ENCODE assay signal across 9 mouse cellular contexts in genomic region chr6:87982506-87982905, GRCm38 (mm10). TPM values are rescaled to one million over a fixed set of nuclear protein-coding genes. Genes with fewer than 3 reads are reported as not detected.
DNase-seq lines count a peak whose midpoint lies in the region; ATAC-seq lines count a peak whose summit lies in the region.
"Had no signal": no experiment of that assay in that cellular context is flagged by ENCODE, and none has a peak within 500 bp of the region (broad histone marks: within the 10 kb centered on the region; RNA-seq: fewer than 3 reads in every experiment).

No protein-coding gene starts in this region.

- 0 out of 2 replicates have a peak, but pooled peaks cover 4% of the 10 kb centered on the region for H3K4me1 ChIP-seq in liver, embryonic 12.5 days
- H3K4me1 ChIP-seq in intestine, embryonic 14.5 days (replicated peaks; ENCODE audit: control insufficient read depth, insufficient read depth, low read length): peaks cover 9% of the 10 kb centered on the region
- H3K4me1 ChIP-seq in neural tube, embryonic 14.5 days (ENCODE audit: control insufficient read depth, insufficient read depth, low read length): peaks cover 18% of the 10 kb centered on the region

- H3K4me2 ChIP-seq in liver, embryonic 12.5 days: peak overlapping the region; percentile 61
- H3K4me2 ChIP-seq in intestine, embryonic 14.5 days (ENCODE audit: low read length): peak overlapping the region; percentile 72
- H3K4me2 ChIP-seq in neural tube, embryonic 14.5 days (ENCODE audit: low read depth, low read length): peak overlapping the region; percentile 83

- 0 out of 2 replicates have a peak overlapping the region, but pooled peaks have one; percentile 57 for H3K4me3 ChIP-seq in liver, embryonic 12.5 days
- 0 out of 2 replicates have a peak overlapping the region, but pooled peaks have one; percentile 95 for H3K4me3 ChIP-seq in intestine, embryonic 14.5 days (ENCODE audit: low read depth, low read length)
- peak overlapping the region; percentile 69 for H3K4me3 ChIP-seq in neural tube, embryonic 14.5 days (ENCODE audit: low read depth, low read length)

- no peaks in the 10 kb centered on the region for H3K9me3 ChIP-seq in liver, embryonic 12.5 days (replicated peaks)
- no peaks in the 10 kb centered on the region for H3K9me3 ChIP-seq in intestine, embryonic 14.5 days (ENCODE audit: control insufficient read depth, low read length)
- no peaks in the 10 kb centered on the region for H3K9me3 ChIP-seq in neural tube, embryonic 14.5 days (ENCODE audit: control insufficient read depth, low read length)

- no peak overlapping the region for H3K9ac ChIP-seq in liver, embryonic 12.5 days
- peak overlapping the region; percentile 78; the same call in 1 of the 2 replicates for H3K9ac ChIP-seq in intestine, embryonic 14.5 days (ENCODE audit: low read length)
- H3K9ac ChIP-seq in neural tube, embryonic 14.5 days (replicated peaks; ENCODE audit: low read depth, low read length): peak overlapping the region; percentile 85; the same call in 1 of the 2 replicates

- no peak for ATAC-seq in liver, embryonic 12.5 days
- 0 out of 2 replicates have a peak, but pooled peaks have one; percentile 23 for ATAC-seq in erythroid progenitor cell, adult 5-6 weeks (replicated peaks; ENCODE audit: low FRiP score, poor library complexity, severe bottlenecking)
- no peak for ATAC-seq in intestine, embryonic 14.5 days (replicated peaks; ENCODE audit: low FRiP score, low TSS enrichment, low read depth)
- ATAC-seq in neural tube, embryonic 14.5 days (ENCODE audit: low read depth): no peak
- ATAC-seq in monocyte, adult 5-6 weeks (replicated peaks; ENCODE audit: insufficient number of reproducible peaks, low FRiP score, low TSS enrichment, poor library complexity, severe bottlenecking): no peak

- 45% methylated on average over 9 of the region's 9 CpGs for WGBS in liver, embryonic 12.5 days (ENCODE audit: insufficient replicate concordance)
- 73% methylated on average over 9 of the region's 9 CpGs for WGBS in intestine, embryonic 14.5 days
- 69% methylated on average over 9 of the region's 9 CpGs for WGBS in neural tube, embryonic 14.5 days

- no peaks in the 10 kb centered on the region for H3K36me3 ChIP-seq in liver, embryonic 12.5 days
- peaks cover 7% of the 10 kb centered on the region for H3K36me3 ChIP-seq in intestine, embryonic 14.5 days (ENCODE audit: control insufficient read depth, insufficient read depth, low read length)
- 0 out of 2 replicates have a peak, but pooled peaks cover 9% of the 10 kb centered on the region for H3K36me3 ChIP-seq in neural tube, embryonic 14.5 days (ENCODE audit: control insufficient read depth, insufficient read depth, low read length)

- no peak for DNase-seq in liver
- DNase-seq in intestine, embryonic 14.5 days (ENCODE audit: low spot score): no peak
- no peak for DNase-seq in layer of hippocampus, adult 9-10 months (ENCODE audit: low spot score)
- DNase-seq in retina, embryonic 14.5 days (ENCODE audit: low spot score): no peak
- DNase-seq: cerebellum, adult 11 months had no signal

- H3K27ac ChIP-seq in liver, embryonic 12.5 days: no peak overlapping the region
- H3K27ac ChIP-seq in intestine, embryonic 14.5 days (ENCODE audit: low read depth): no peak overlapping the region
- no peak overlapping the region for H3K27ac ChIP-seq in neural tube, embryonic 14.5 days (ENCODE audit: low read depth, low read length)

- H3K27me3 ChIP-seq in liver, embryonic 12.5 days (replicated peaks): peaks cover 75% of the 10 kb centered on the region
- H3K27me3 ChIP-seq in intestine, embryonic 14.5 days (replicated peaks; ENCODE audit: control insufficient read depth, insufficient read depth, low read length): no peaks in the 10 kb centered on the region
- peaks cover 3% of the 10 kb centered on the region; the same call in 1 of the 2 replicates for H3K27me3 ChIP-seq in neural tube, embryonic 14.5 days (ENCODE audit: control insufficient read depth, insufficient read depth, low read length)

RNA-seq across cellular contexts. Expression of gene H1fx, which starts 1.1 kb away (rescaled TPM):
- 14.1 and 15.3 TPM in 2 replicates for polyA plus RNA-seq in liver, embryonic 12.5 days (2016; fragmentation: Nextera tagmentation; extraction: Ambion mirVana)
- not detected in 2 replicates for total RNA-seq in erythroid progenitor cell, adult 5-6 weeks (2015; ENCODE audit: low replicate concordance)
- 0.39 TPM in 1 of 2 replicates, not detected in the other for total RNA-seq in erythroid progenitor cell, adult 5-6 weeks (2017; ENCODE audit: low replicate concordance)
- polyA plus RNA-seq in intestine, embryonic 14.5 days (2014; fragmentation: Nextera tagmentation; extraction: Ambion mirVana): 18.5 and 21.1 TPM in 2 replicates
- 20.4 and 20.8 TPM in 2 replicates for polyA plus RNA-seq in neural tube, embryonic 14.5 days (2014; fragmentation: Nextera tagmentation; extraction: Ambion mirVana)
- total RNA-seq in monocyte, adult 5-6 weeks (2017): not detected in 3 replicates
